Mouse (Mus musculus) G1E (cell line): Measurements from ENCODE around the gene Erbb2.

ENCODE experiments used
- CTCF ChIP-seq: IDR thresholded peaks from 2 replicates; pipeline ENCODE4 v1.5.1; 2012; ENCODE audit warnings: low read depth, low read length, inconsistent platforms, mixed read lengths
- GATA1 ChIP-seq: IDR thresholded peaks from 2 replicates; pipeline ENCODE4 v1.6.1; 2012; ENCODE audit warnings: borderline replicate concordance, low read length, inconsistent platforms, mixed read lengths
- POLR2AphosphoS5 ChIP-seq: IDR thresholded peaks from 2 replicates; pipeline ENCODE4 v1.6.1; 2012; ENCODE audit warnings: low read depth, low read length, inconsistent platforms; ENCODE audit not compliant: insufficient replicate concordance

DNA sequence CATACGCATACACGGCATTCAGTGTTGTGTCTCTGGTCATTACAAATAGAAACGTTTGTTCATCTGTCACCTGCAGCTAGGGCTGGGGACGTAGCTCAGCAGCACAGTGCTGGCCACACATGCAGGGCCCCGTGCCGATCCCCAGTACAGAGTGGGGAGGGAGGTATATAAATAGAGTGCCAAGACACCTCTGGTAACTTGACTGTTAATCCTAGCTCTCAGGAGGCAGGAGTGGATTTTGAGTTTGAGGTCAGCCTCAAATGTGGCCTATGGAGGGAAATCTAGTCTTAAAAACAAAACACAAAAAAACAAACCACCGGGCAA, 44.4 kb upstream of the Erbb2 start:
- TF ChIP-seq CTCF (no peak), POLR2AphosphoS5 (no peak), GATA1 (no peak)
